Mouse (Mus musculus) common myeloid progenitor, adult 5-6 weeks (primary cell): ENCODE results near the gene Neurog3. TPM values are rescaled to one million over a fixed set of nuclear protein-coding genes. Genes with fewer than 3 reads are reported as not detected.

Experiments
- ATAC-seq: replicated peaks from 2 replicates; pipeline ENCODE4 v1.8.0; 2016; ENCODE audit warnings: low read depth, mild to moderate bottlenecking, moderate TSS enrichment, inconsistent platforms; ENCODE audit not compliant: poor library complexity, severe bottlenecking
- total RNA-seq: library from RNA; stranded (forward); fragments of 200-1000, 187-1606 nt; gene quantifications from 2 replicates; pipeline ENCODE4 v1.2.3, GENCODE M21; 2017

Neurog3 gene
- total RNA-seq, 1 experiment from 2014 or later: not detected

GRCm38 (mm10) chr10:62135696-62136470, 3.0 kb downstream of the Neurog3 start:
- no peak for ATAC-seq

- ATAC-seq: no peak
These were observed 4.3 kb downstream of the Neurog3 start for GRCm38 (mm10) chr10:62137150-62137549.

DNA sequence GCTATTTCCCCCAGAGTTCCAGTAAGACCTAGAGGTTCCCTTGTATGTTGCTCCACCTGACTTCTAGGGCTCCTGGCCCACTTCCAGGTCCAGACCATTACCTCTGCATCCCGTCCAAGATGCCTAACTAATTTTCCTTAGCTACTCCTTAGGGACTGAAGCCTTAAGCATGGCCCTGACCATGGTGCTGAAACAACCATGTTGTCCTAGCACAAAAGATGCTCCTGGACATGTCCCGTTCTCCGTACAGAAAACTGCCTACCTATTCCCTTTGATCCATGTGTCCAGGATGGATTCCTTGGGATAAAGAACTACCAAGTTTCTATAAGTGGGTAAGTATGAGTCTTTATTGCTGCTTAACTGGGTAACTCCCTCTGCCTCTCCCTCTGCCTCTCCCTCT, 5.2 kb downstream of the Neurog3 start:
- ATAC-seq: no peak

DNA sequence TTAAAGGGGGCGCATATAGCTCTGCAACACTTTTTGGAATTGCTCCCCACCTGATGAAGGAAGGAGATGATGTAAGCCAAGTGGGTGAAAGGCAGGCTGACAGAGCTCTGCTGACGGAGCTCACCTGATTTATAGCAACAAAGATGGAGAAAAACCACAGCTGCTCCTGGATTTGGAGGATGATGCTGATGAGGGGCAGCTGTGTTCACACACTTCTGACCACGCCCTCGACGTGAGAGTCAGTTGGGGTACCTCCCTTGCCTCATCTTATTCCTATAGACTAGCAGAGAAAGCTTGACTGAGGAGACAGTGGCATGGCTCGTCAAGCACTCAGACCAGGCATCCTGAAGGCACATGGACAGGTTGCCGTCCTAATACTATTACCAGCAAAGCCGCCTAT, 10.9 kb downstream of the Neurog3 start, which contains the start of gene Fam241b:
Fam241b (minus strand) TSS at position 101 of the 400 bp plus-strand sequence.
- no peak for ATAC-seq

- ATAC-seq: no peak
These were observed 13.1 kb downstream of the Neurog3 start for GRCm38 (mm10) chr10:62145957-62146356.

GRCm38 (mm10) chr10:62147466-62148248, 14.8 kb downstream of the Neurog3 start:
- ATAC-seq: no peak

GRCm38 (mm10) chr10:62149929-62150328, 17.0 kb downstream of the Neurog3 start:
- ATAC-seq: no peak

- ATAC-seq: peak; percentile 29; the same call in 1 of the 2 replicates
These were observed 29.5 kb downstream of the Neurog3 start for GRCm38 (mm10) chr10:62162410-62162809.

DNA sequence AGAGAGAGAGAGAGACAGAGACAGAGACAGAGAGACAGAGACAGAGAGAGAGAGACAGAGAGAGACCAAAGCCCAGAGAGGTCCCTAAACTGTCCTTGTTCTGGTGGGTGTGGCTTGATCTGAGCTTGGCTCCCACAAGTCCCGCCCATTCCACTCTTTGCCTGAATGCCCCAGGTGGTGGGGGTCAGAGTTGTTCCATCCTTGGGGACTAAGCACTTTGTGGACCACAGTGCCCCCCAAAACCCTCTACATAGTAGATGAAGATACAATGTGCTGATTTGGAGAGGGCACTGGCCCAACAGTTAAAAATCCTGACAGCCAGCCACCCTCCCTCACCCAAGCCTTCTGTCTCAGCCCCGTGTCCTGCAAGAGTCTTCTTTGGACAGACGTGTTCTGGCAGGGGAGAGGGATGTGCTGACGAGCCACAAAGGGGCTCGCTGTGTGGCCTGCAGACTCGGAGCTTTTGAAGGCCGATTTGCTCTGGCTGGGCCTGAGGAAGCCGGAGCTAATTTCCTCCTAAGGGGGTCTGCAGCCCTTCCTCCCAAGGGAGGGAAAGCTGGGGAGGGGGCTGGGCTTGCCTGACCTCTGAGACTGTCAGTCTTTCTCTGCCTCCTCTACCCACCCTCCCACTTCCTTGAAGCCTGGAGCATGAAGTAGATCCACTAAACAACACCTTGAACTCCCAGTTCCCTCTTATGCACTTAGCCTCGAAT, 40.1 kb downstream of the Neurog3 start:
- no peak for ATAC-seq

DNA sequence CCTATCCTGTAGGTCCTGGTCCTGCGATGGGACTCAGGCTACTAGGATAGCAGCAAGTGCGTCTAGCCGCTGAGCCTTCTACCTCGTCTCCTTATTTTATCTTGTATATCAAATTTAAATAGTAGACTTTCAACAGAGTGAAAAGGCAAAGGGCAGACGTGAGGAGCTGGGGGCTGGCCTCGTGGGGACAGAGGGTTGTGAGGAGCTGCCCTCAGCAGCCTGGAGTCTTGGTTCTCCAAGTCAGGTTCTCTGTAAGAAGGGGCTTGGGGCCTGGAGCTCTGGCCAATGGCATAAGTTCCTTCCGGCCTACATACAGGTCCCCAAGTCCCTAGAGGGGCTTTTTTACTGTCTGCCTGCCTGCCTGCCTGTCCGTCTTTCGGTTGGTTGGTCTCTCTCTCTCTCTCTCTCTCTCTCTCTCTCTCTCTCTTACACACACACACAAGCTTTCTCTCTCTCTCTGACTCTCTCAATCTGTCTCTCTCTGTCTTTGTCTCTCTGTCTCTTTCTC, 41.1 kb downstream of the Neurog3 start:
- no peak for ATAC-seq

DNA sequence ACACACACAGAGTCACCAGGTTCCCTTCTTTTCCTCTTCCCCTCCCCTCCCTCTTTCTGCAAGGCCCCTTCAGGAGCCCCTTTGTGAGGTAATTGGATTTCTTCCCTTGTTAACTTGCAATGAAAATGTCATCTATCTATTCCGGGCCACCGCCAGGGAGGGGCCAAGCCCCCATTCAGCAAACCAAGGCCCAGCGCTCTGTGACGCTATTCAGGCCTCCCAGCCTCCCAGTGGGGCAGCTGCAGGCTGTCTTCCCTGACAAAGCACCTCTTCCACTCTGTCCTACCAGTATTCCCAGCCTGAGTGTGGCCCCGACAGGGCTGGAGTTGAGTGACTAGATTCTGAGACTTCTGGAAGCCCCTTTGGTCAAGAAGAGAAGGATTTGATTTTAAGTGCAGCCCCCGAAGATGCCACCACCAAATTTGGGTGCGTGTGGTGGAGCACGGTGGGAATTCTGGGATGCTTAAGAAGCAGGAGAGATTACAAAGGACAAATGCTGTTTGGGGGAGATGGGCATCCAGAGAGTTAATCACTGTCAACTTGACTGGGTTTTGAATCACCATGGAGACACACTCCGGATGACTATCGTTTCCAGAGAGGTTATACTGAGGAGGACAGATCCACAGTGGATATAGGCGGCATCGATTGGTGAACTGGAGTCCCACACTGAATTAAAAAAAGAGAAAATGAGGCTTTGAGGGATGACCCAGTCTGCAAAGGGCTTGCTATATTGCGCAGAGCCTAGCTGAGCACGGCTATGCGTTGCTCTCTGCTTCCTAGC, 41.8 kb downstream of the Neurog3 start:
- ATAC-seq: no peak

DNA sequence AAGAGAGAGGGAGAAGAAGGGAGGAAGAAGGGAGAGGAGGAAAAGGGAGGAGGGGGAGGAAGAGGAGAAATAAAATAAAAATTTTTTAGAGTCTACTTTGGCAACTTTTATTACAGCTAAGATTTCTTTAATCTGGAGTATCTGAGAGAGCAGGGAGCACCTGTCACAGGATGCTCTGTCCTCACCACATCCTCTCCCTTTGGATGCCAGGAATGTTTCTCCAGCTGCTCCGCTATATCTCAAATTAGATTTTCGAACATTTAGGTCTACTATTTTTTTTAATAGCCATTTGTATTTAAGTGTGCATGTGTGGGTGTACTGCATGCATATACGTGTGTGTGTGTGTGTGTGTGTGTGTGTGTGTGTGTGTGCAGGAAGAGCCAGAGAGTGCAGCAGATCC, 47.1 kb downstream of the Neurog3 start:
- ATAC-seq: no peak

DNA sequence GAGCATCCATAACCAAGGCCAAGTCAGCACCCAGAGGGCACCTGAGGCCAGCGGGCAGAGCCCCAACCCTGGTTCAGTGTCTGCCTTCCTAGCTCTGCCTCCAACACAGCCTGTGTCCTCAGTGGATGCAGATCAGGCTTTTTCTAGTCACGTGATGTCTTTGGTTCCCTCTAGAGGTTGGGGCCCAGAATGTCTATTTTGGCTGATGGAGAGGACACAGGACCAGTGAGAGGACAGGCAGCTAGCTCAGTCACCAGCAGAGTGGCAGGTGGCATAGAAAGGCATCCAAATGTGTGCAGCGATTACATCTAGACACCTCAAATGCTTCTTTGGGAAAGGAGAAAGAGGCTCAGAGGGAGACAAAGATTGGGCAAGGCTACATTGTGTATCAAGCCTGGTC, 48.8 kb downstream of the Neurog3 start:
- no peak; the same call in 1 of the 2 replicates for ATAC-seq

- no peak for ATAC-seq
These were observed 49.7 kb downstream of the Neurog3 start for GRCm38 (mm10) chr10:62182471-62183014.

DNA sequence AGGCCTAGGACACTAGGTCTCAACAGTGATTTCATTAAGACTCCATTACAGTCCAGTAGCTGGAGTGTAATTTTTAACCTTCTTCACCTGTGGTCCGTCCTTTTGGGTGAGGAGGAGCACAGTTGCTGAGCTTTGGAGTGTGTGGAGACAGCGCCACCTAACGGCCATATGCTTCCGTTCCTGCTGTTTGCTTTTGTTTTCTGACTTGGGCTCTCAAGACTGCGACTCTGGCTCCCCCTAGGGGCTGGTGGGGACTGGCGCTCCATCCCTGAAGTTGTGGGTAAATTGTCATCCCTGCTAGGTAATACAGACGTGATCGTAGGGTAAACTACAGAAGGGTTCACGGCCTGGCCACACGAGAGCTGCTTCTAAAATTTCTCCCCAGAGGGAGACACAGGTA, 50.2 kb downstream of the Neurog3 start:
- peak; percentile 96 for ATAC-seq
